Mouse (Mus musculus): ENCODE data around the gene Upp2. TPM values are rescaled to one million over a fixed set of nuclear protein-coding genes. Genes with fewer than 3 reads are reported as not detected.

Gene Upp2
- total RNA-seq, 4 experiments from 2014 or later, result 1.5 to 2.8 (median 2.2) TPM

DNA sequence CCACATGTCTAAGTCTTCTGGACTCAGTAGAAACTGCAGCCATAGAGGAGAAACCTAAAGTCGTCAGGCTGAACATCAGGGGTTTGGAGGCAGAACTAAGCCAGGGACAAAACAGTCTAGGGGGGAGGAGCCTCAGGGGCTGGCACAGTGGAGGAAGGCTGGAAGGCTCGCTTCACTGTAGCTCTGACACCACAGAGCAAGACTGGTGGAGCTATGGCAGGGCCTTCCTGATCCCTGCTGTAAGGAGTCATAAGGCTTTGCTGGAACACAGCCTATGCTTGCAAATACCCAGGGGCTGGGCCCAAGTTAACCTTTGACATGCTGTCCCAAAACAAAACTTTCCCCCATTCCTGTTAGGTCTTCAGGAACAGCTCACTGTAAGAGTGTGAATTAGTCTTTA lies 185.8 kb downstream of the Upp2 start:
- DNase-seq (ENCODE audit: low spot score in 2 of 2), result no peak

DNA sequence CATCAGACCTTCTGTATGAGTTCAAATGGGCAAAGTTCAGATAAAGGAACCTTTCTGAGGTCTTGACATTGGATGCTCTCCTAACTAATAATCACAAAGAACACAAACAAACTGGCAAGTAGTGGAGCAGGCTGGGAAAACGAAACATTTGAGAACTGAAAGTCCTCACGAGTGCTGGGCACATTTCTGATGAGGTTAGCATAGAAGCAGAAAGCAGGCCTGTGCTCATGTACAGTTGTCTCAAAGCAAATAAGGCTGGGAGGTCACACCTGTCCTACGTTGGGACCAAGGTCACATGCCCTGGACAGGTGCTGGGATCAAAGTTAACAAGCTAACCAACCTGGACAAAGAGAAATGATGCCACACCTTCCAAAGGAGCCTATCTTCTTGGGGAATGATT lies 187.6 kb downstream of the Upp2 start:
- DNase-seq (ENCODE audit: low spot score in 2 of 2), result no peak

GRCm38 (mm10) chr2:58758081-58758480 lies 191.0 kb downstream of the Upp2 start:
- DNase-seq (ENCODE audit: low spot score in 2 of 2), result no peak

- no peak for DNase-seq (ENCODE audit: low spot score in 2 of 2)
Measured at GRCm38 (mm10) chr2:58759676-58760075, 192.6 kb downstream of the Upp2 start.

GRCm38 (mm10) chr2:58765141-58765540 lies 198.0 kb downstream of the Upp2 start:
- no peak for DNase-seq (ENCODE audit: low spot score in 2 of 2)

DNA sequence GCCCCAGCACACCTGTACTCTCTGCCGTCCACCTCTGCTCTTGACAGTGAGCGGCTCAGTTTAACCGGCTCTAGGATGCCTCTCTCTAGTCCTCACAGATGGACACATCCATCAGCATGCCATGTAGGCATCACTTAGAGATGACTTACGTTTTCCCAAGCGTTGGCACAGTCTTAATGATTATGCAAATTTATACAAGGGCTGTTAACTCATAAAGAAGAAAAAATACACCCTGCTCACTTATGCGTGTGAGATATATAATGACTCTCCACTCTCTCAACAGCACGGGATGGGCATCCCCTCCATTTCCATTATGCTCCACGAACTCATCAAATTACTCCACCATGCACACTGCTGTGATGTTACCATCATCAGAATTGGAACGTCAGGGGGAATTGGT lies 206.7 kb downstream of the Upp2 start:
- DNase-seq (ENCODE audit: low spot score in 2 of 2), result no peak

- no peak for DNase-seq (ENCODE audit: low spot score in 2 of 2)
Measured at GRCm38 (mm10) chr2:58778986-58779495, 211.9 kb downstream of the Upp2 start.

GRCm38 (mm10) chr2:58783526-58783925 lies 216.4 kb downstream of the Upp2 start:
- DNase-seq (ENCODE audit: low spot score in 2 of 2), result no peak

DNA sequence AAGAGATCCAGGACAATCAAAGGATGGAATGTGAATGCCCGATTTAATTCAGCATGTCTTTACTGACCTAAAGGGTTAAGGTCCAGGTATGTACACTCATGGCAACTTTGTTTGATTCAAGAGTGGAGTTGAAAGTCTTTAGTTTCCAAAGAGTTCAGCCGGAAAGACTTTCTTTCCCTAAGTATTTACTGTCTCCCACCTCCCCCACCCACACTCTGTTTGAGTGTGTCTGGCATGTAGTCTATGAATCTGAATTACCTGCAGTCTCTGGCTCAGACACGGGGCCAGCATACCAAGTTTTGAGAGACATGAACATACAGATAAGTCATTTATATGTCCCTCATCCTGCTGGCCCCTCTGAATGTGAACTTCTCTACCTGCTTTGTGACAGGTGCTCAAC lies 219.1 kb downstream of the Upp2 start:
- DNase-seq (ENCODE audit: low spot score in 2 of 2), result no peak

- no peak for DNase-seq (ENCODE audit: low spot score in 2 of 2)
Measured at GRCm38 (mm10) chr2:58786681-58787080, 219.6 kb downstream of the Upp2 start.

- no peak for DNase-seq (ENCODE audit: low spot score in 2 of 2)
Measured at GRCm38 (mm10) chr2:58787360-58787759, 220.3 kb downstream of the Upp2 start.

GRCm38 (mm10) chr2:58789934-58790333 lies 222.8 kb downstream of the Upp2 start:
- no peak for DNase-seq (ENCODE audit: low spot score in 2 of 2)

DNA sequence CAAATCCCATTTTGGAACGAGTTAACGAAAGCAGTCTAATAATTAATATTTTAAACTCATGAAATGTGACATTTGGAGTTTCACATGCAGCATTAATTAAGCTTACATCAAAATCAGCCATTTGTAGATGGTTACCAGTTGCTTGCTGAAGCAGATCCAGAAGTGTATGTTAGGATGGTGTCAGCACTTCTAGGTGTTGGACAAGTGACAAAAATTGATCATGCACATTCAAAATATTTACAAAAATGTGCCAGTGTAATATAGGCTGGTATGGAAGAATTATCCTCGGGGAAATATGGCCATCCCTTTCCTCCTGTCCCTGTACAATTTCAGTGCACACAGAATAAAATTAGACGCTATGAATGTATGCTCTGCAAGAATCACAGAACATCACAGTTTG lies 223.3 kb downstream of the Upp2 start:
- no peak for DNase-seq (ENCODE audit: low spot score in 2 of 2)

DNA sequence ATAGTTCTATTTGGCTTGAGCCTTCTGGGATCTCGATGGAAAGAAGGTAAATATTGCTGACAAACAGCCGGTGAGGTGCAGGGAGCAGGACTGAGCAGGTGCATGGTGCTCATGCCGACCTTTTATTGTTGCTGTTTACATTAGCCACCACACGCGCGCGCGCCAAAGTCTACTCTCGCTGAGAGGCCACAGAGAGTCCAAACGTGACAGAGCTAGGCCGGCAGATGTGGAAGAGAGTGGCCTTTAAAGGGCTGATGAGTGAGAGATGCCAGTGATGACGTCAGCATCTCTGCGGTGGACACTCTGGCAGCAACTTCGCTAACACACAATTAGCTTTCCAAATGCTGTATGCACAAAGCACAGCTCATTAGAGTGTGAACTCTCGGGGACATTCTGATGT lies 227.4 kb downstream of the Upp2 start:
- DNase-seq (ENCODE audit: low spot score in 2 of 2), result no peak

DNA sequence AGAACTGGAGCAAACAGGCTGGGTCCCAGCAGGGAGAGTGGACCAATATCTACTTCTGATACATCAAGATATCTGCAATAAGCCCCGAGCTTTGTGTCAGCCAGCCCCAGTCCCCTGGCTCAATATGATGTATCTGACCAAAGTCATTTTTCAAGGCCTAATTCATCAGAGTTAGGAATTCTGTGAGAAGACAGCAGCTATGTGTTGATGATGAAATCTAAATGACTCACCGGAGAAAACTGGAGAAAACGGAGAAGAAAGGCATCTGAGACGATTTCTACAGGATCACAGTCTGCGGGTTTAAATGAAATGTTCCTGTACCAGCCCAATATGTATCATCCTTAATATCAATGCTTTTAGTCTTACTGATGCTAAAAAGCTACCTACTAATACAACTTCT lies 228.3 kb downstream of the Upp2 start:
- DNase-seq (ENCODE audit: low spot score in 2 of 2), result no peak

DNA sequence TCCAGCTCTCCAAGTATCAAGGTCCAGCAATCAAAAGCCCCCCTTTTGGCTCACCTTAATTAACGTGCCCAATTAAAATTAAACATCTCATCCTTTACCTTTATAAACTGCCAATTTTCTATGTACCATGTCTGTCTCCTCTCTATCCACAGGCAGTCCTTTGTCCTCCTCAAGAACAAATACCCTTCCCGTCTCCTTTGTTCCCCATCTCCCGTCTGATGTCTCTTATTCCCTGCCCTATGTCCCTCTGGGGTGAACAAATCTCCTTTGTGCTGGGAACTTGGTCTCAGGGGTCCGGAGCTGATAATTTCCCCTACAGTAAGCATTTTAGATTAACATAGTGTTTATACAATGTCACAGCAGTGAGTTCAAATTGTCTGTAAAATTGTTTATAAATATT lies 230.4 kb downstream of the Upp2 start:
- no peak for DNase-seq (ENCODE audit: low spot score in 2 of 2)

GRCm38 (mm10) chr2:58799126-58799525 lies 232.0 kb downstream of the Upp2 start:
- DNase-seq (ENCODE audit: low spot score in 2 of 2), result no peak

DNA sequence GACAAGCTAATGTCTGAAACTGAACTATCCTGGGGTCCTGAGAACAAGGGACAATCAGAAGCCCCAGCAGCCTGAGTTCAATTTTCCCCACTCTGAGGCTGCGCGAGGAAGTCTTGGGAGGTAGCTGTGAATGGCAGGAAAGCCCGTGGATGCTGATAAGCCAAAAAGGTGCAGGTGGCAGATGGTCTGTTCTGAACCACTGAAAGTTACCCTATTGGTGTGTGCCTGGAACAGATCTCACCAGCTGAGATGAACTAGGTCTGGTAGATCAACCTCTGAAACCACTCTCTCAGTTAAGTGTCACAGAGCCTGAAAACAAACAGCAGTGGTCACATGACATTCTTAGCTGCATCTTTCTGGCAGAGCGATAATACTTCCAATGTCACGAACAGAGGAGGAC lies 232.5 kb downstream of the Upp2 start:
- DNase-seq (ENCODE audit: low spot score in 2 of 2), result no peak

DNA sequence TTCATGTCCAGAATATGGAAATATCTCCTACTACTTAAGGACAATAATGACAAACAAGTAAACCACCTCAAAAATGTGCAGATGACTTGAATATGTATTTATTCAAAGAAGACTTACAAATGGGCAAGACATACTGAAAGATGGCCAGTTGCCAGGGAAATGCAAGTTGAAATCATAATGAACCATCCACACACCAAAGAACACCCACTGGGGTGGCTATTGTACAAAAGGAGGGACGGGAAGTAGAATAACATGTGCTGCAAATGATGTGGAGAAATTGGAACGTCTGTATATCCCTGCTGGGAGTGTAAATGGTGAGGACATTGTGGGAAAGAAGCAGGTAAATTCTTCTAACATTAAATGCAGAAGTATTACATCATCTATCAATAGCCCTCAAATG lies 245.8 kb downstream of the Upp2 start:
- DNase-seq (ENCODE audit: low spot score in 2 of 2), result no peak

DNA sequence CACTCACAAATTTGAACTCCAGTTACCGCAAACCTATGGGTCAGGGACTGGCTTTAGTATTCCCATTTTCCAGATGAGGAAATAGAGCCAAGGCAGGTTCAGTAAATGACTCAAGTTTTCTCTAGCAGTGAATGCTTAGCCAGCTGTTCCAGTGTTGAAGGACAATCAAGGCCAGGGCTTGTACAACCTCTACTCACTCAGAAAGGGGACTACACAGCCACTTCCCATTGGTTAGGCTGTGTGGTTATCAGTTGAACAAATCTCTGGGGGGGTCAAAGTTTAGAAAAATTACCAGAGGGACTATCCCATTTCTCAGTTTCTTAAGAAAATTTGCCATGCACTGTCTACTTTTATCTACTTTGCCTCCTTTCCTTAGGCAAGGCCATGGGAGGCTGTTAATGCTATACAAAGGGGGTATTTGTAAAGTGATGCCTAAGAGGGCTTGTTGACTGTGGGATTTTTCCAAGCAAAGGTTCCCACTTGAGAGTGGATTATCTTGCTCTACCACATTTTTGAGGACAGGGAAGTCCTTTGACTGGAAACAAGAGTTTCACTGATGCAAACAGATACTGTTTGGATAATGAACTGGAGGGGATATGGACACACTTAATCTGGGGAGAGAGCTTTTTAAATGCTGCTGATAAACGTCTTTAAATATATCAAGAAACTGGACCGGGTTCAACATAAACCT lies 262.0 kb downstream of the Upp2 start:
- no peak for DNase-seq (ENCODE audit: low spot score in 2 of 2)

- DNase-seq (ENCODE audit: low spot score in 2 of 2), result no peak
Measured at GRCm38 (mm10) chr2:58829981-58830742, 263.1 kb downstream of the Upp2 start.

DNA sequence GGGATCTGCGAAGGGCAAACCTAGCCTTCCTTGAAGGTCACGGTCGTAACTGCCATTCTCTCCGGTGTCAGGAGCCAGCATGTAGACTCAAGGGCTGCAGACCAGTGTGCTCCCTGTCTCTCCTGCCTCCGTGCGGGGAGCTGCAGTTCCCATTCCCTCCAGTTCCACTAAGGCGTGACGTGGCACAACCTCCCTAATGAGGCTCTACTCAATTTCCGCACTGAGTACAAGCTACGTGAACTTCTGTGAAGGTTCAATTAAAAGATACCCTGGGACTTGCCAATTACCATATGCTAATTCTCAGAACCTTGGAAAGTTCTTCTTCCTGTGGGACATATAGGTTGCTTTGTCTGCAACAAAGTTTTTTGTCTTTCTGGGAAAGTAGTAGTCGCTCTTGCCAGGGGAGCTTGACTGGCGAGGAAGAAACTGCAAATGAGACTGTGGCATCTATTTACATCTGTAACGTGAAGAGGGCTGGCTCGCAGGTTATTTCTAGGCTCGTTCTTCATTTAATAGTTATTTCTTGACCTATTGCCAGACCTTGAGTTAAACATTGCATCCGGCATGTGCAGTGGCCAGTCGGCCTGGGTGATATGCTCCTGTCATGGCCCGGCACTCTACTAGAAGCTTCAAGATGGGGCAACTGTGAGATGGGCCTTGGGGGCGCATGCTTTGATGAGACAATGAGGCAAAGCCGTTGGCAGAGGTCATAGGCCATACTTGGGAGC lies 265.3 kb downstream of the Upp2 start:
- DNase-seq (ENCODE audit: low spot score in 2 of 2), result no peak

Data from gastrocnemius, adult 8-10 months (tissue).